ENCODE assay signal across 14 mouse cellular contexts in genomic region chr6:59053232-59053631, GRCm38 (mm10). TPM values are rescaled to one million over a fixed set of nuclear protein-coding genes. Genes with fewer than 3 reads are reported as not detected.
DNase-seq lines count a peak whose midpoint lies in the region; ATAC-seq and TF ChIP-seq lines count a peak whose summit lies in the region.
"Had no signal": no experiment of that assay in that cellular context is flagged by ENCODE, and none has a peak within 500 bp of the region (broad histone marks: within the 10 kb centered on the region; RNA-seq: fewer than 3 reads in every experiment).

No protein-coding gene starts in this region.

- H3K36me3 ChIP-seq in kidney, adult 2 months (ENCODE audit: control insufficient read depth, insufficient read depth, low read length): no peaks in the 10 kb centered on the region
- no peaks in the 10 kb centered on the region for H3K36me3 ChIP-seq in stomach, postnatal 0 days (ENCODE audit: control insufficient read depth, insufficient read depth, low read length)
- no peaks in the 10 kb centered on the region for H3K36me3 ChIP-seq in forebrain, embryonic 16.5 days (ENCODE audit: control insufficient read depth, insufficient read depth)
- H3K36me3 ChIP-seq: limb, embryonic 13.5 days; midbrain, embryonic 10.5 days had no signal

- no peak overlapping the region for H3K9ac ChIP-seq in stomach, postnatal 0 days (ENCODE audit: low read length)
- no peak overlapping the region for H3K9ac ChIP-seq in forebrain, embryonic 16.5 days (replicated peaks; ENCODE audit: low read depth, low read length)
- H3K9ac ChIP-seq: limb, embryonic 13.5 days had no signal

- no peaks in the 10 kb centered on the region for H3K9me3 ChIP-seq in stomach, postnatal 0 days (ENCODE audit: control insufficient read depth, low read length)
- no peaks in the 10 kb centered on the region for H3K9me3 ChIP-seq in forebrain, embryonic 16.5 days (ENCODE audit: control insufficient read depth, low read length)
- H3K9me3 ChIP-seq: limb, embryonic 13.5 days; midbrain, embryonic 10.5 days had no signal

- TF ChIP-seq CTCF in kidney, adult 2 months (conservative IDR thresholded peaks at IDR 0.05; ENCODE audit: insufficient read depth, insufficient read length, low read depth, low read length): no peak
- no peak for TF ChIP-seq CTCF in stomach, postnatal 0 days (IDR thresholded peaks at IDR 0.05; ENCODE audit: low read depth)

- ATAC-seq in stomach, postnatal 0 days (ENCODE audit: low FRiP score, low TSS enrichment): peak; percentile 85
- no peak for ATAC-seq in forebrain, embryonic 16.5 days
- ATAC-seq: CD4-positive, CD25-positive, alpha-beta regulatory T cell, adult 4 months had no signal

- TF ChIP-seq POLR2A in kidney, adult 2 months (IDR thresholded peaks at IDR 0.05; ENCODE audit: low read depth, low read length): no peak

- no peak overlapping the region for H3K4me3 ChIP-seq in kidney, adult 2 months (ENCODE audit: insufficient read depth, low read depth, low read length)
- no peak overlapping the region for H3K4me3 ChIP-seq in stomach, postnatal 0 days (ENCODE audit: low read depth, low read length)
- H3K4me3 ChIP-seq in forebrain, embryonic 16.5 days (replicated peaks; ENCODE audit: low read length): no peak overlapping the region
- H3K4me3 ChIP-seq: erythroblast, embryonic 14.5 days; limb, embryonic 13.5 days; midbrain, embryonic 10.5 days had no signal

- H3K4me2 ChIP-seq in stomach, postnatal 0 days (replicated peaks; ENCODE audit: low read depth): no peak overlapping the region
- H3K4me2 ChIP-seq in forebrain, embryonic 16.5 days (ENCODE audit: low read length): no peak overlapping the region
- H3K4me2 ChIP-seq: heart, embryonic 11.5 days; limb, embryonic 13.5 days had no signal

- peak; percentile 16 to 33 for DNase-seq in urinary bladder, adult 18-20 months (ENCODE audit: low spot score in 2 of 2)
- DNase-seq in urinary bladder, postnatal 10 days (ENCODE audit: low spot score): no peak
- DNase-seq in kidney, adult 2 months: peak; percentile 69
- peak; percentile 65 to 71 for DNase-seq in kidney, postnatal 36 days
- DNase-seq in stomach, postnatal 0 days (ENCODE audit: low spot score): peak; percentile 77
- no peak for DNase-seq in adrenal gland, adult (ENCODE audit: inconsistent age in 2 of 2, low spot score in 1 of 2)
- DNase-seq: cerebellum, adult 18-20 months; gastrocnemius, postnatal 36 days had no signal

- WGBS in kidney, adult 2 months: 28% methylated on average over 2 of the region's 2 CpGs
- WGBS in stomach, postnatal 0 days: 43% methylated on average over 2 of the region's 2 CpGs
- 87% methylated on average over 2 of the region's 2 CpGs for WGBS in forebrain, embryonic 16.5 days

- H3K27me3 ChIP-seq in kidney, adult 2 months (replicated peaks; ENCODE audit: control insufficient read depth, insufficient read depth, low read length): no peaks in the 10 kb centered on the region
- no peaks in the 10 kb centered on the region for H3K27me3 ChIP-seq in stomach, postnatal 0 days (ENCODE audit: control insufficient read depth, insufficient read depth, low read length)
- H3K27me3 ChIP-seq in forebrain, embryonic 16.5 days (replicated peaks; ENCODE audit: control insufficient read depth, insufficient read depth, low read length): no peaks in the 10 kb centered on the region
- H3K27me3 ChIP-seq: limb, embryonic 13.5 days had no signal

- no peak for TF ChIP-seq EP300 in stomach, postnatal 0 days (optimal IDR thresholded peaks at IDR 0.05)

- H3K4me1 ChIP-seq in kidney, adult 2 months (ENCODE audit: control insufficient read depth, insufficient read depth, low read length): peaks cover 6% of the 10 kb centered on the region; the same call in 1 of the 2 replicates
- H3K4me1 ChIP-seq in stomach, postnatal 0 days (replicated peaks; ENCODE audit: control insufficient read depth, insufficient read depth): no peaks in the 10 kb centered on the region
- no peaks in the 10 kb centered on the region for H3K4me1 ChIP-seq in forebrain, embryonic 16.5 days (replicated peaks; ENCODE audit: control insufficient read depth, insufficient read depth, low read length)
- H3K4me1 ChIP-seq: limb, embryonic 13.5 days; midbrain, embryonic 10.5 days had no signal

- H3K27ac ChIP-seq in kidney, adult 2 months (ENCODE audit: insufficient read depth, low read depth, low read length): no peak overlapping the region
- H3K27ac ChIP-seq in stomach, postnatal 0 days (replicated peaks): no peak overlapping the region
- H3K27ac ChIP-seq in forebrain, embryonic 16.5 days (ENCODE audit: low read length): no peak overlapping the region
- H3K27ac ChIP-seq: limb, embryonic 13.5 days; midbrain, embryonic 10.5 days had no signal

RNA-seq across cellular contexts. Expression of gene Fam13a, which starts 28.9 kb away (rescaled TPM):
- 21.3 and 22.5 TPM in 2 replicates for polyA plus RNA-seq in kidney, adult 2 months (2012; rRNA removed)
- polyA plus RNA-seq in stomach, postnatal 0 days (2015; fragmentation: Nextera tagmentation; extraction: Ambion mirVana): 8.0 and 8.4 TPM in 2 replicates
- polyA plus RNA-seq in forebrain, embryonic 16.5 days (2015; fragmentation: Nextera tagmentation; extraction: Ambion mirVana): 10.4 and 10.6 TPM in 2 replicates
- polyA plus RNA-seq: erythroblast, embryonic 14.5 days had no signal

Comparison
In these comparisons a context has a peak if more than half of its experiments do, and no peak if none do; other contexts are left out.
1. DNase-seq: peak in urinary bladder, adult 18-20 months (2 of 2), kidney, adult 2 months (single experiment), kidney, postnatal 36 days (2 of 2) and stomach, postnatal 0 days (single experiment); none in urinary bladder, postnatal 10 days (single experiment) and adrenal gland, adult (0 of 2).